Mouse (Mus musculus): ENCODE results near the gene Tmem150b. TPM values are rescaled to one million over a fixed set of nuclear protein-coding genes. Genes with fewer than 3 reads are reported as not detected.
A peak's percentile ranks its signal among the peaks of the same experiment; 100 is the strongest.

The Tmem150b gene
- polyA plus RNA-seq, 1 experiment from 2014 or later, result 0.33 TPM

DNA sequence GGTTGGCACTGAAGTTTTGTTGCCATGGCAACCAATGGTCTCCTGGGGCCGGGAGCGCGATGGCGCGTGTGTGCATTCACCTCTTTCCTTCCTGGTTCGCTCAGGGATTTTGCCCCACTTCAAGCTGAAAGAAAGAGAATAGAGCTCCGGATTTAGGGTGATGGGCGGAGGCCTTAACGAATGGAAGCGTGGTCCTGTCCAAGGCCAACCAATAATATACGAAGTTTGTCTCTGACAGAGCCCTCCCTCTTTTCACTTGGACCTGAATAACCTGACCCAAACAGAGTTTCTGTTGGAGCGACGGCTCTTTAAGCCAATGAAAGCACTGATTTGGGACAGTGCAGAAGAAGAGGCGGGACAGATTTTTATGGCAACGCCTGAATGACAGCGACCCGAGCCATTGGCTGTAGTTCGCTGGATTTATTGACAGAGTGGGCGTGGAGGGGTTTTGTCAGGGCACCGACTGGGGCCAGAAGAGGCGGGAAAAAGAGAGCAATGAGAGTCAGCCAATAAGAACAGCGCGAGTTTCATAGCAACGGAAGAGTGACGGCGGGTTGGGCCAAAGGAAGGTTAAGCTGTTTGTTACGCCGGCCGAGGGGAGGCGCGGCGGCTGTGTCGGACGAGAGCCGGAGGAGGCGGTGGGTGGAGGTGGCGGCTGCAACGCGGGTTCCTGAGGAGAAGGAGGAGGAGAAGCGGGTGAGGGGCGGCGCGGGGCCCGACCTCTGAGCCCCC, 14.7 kb upstream of the Tmem150b start, which contains the start of gene Kmt5c:
Kmt5c (plus strand) TSS at position 572 of the 732 bp plus-strand sequence.
- Histone ChIP-seq H3K27me3 (replicated peaks; ENCODE audit: control insufficient read depth, insufficient read depth, low read length) (no peaks in the 10 kb centered on the region), H3K4me1 (replicated peaks; ENCODE audit: control insufficient read depth, insufficient read depth, low read length) (peaks cover 31% of the 10 kb centered on the region), H3K9me3 (ENCODE audit: control insufficient read depth, low read length) (no peaks in the 10 kb centered on the region), H3K9ac (replicated peaks; ENCODE audit: low read depth, low read length) (peak within 1 kb of the TSS; percentile 78), H3K4me3 (replicated peaks; ENCODE audit: low read length) (peak within 1 kb of the TSS; percentile 52), H3K4me2 (ENCODE audit: low read length) (peak within 1 kb of the TSS; percentile 86), H3K27ac (ENCODE audit: low read length) (peak within 1 kb of the TSS; percentile 78), H3K36me3 (ENCODE audit: control insufficient read depth, insufficient read depth) (no peaks in the 10 kb centered on the region)
- WGBS, result under 1% methylated on average over 37 of the region's 44 CpGs
- ATAC-seq, result peak; percentile 96

DNA sequence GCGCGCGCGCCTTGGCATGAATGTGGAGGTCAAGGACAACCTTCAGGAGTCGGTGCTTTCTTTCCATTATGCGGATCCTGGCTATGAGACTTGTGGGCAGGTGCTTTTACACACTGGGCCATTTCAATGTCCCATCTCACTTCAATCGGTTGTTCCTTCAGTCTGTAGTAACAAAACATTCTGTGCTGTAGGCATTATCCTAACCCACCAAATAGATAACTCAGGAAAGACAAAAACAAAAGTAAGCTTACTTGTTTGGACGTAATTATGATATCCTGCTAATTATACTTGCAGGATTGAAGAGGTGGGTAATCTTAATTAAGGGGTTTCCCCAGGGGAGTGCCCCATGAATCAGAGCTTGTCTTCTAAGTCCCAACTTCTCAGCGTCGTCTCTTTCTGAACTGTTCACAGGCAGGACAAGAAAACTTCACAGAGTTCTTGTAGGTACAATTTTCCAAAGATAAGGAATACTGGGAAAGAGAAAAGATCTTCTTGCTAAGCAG, 14.0 kb upstream of the Tmem150b start:
- ATAC-seq, result no peak; the same call in 1 of the 2 replicates
- Histone ChIP-seq H3K9me3 (ENCODE audit: control insufficient read depth, low read length) (no peaks in the 10 kb centered on the region), H3K27ac (ENCODE audit: low read length) (peak overlapping the region; percentile 78), H3K4me3 (replicated peaks; ENCODE audit: low read length) (peak overlapping the region; percentile 44), H3K9ac (replicated peaks; ENCODE audit: low read depth, low read length) (peak overlapping the region; percentile 23), H3K27me3 (replicated peaks; ENCODE audit: control insufficient read depth, insufficient read depth, low read length) (no peaks in the 10 kb centered on the region), H3K4me2 (ENCODE audit: low read length) (peak overlapping the region; percentile 65), H3K36me3 (ENCODE audit: control insufficient read depth, insufficient read depth) (no peaks in the 10 kb centered on the region), H3K4me1 (replicated peaks; ENCODE audit: control insufficient read depth, insufficient read depth, low read length) (peaks cover 31% of the 10 kb centered on the region)
- 22% methylated on average over 10 of the region's 10 CpGs for WGBS

DNA sequence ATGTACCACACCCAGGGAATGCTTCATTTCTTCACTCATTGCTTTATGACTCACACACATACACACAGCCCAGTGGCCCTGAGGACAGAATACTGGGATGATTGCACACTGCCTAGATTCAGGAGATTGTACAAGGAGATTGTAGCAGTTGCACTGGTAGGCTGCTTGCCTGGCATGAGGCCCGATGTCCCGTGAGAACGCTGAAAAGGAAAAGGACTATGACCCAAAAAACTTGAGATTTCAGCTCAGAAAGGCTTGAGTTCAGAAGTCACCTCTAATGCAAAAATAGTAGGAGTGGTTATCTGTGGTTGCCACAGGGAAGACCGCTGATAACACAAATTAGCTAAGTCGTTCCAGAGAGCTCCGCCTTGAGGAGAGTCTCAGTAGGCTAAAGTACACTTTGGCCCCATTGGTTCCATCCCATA, 7.9 kb upstream of the Tmem150b start:
- no peak overlapping the region for H3K4me2 ChIP-seq (ENCODE audit: low read length)
- H3K9ac ChIP-seq (replicated peaks; ENCODE audit: low read depth, low read length), result no peak overlapping the region
- no peaks in the 10 kb centered on the region for H3K9me3 ChIP-seq (ENCODE audit: control insufficient read depth, low read length)
- H3K27me3 ChIP-seq (replicated peaks; ENCODE audit: control insufficient read depth, insufficient read depth, low read length), result no peaks in the 10 kb centered on the region
- H3K4me3 ChIP-seq (replicated peaks; ENCODE audit: low read length), result no peak overlapping the region
- H3K4me1 ChIP-seq (replicated peaks; ENCODE audit: control insufficient read depth, insufficient read depth, low read length), result no peaks in the 10 kb centered on the region
- 74% methylated on average over 6 of the region's 6 CpGs for WGBS
- H3K36me3 ChIP-seq (ENCODE audit: control insufficient read depth, insufficient read depth), result no peaks in the 10 kb centered on the region
- ATAC-seq, result no peak
- no peak overlapping the region for H3K27ac ChIP-seq (ENCODE audit: low read length)

DNA sequence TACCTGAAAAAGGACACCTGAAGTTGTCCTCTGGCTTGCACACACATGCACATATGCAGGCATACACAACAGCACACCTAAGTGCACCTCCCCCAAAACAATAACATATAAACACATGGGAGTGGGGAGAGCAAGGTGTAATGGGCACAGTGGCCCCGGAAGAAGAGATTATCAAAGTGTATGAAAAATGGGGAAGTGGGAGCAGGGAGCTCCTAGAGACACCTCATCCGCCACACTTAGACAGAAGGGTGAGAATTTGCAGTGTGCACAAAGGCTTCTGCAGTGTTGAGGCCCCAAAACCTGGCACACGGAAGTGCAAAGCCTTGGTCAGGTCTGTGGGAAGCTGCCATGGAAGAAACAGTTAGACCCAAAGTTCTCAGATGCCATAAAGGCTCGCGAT, 6.0 kb upstream of the Tmem150b start:
- Histone ChIP-seq H3K4me1 (replicated peaks; ENCODE audit: control insufficient read depth, insufficient read depth, low read length) (no peaks in the 10 kb centered on the region), H3K27ac (ENCODE audit: low read length) (no peak overlapping the region), H3K36me3 (ENCODE audit: control insufficient read depth, insufficient read depth) (no peaks in the 10 kb centered on the region), H3K9ac (replicated peaks; ENCODE audit: low read depth, low read length) (no peak overlapping the region), H3K4me2 (ENCODE audit: low read length) (no peak overlapping the region), H3K9me3 (ENCODE audit: control insufficient read depth, low read length) (no peaks in the 10 kb centered on the region), H3K27me3 (replicated peaks; ENCODE audit: control insufficient read depth, insufficient read depth, low read length) (no peaks in the 10 kb centered on the region), H3K4me3 (replicated peaks; ENCODE audit: low read length) (no peak overlapping the region)
- ATAC-seq, result no peak
- 84% methylated on average over 5 of the region's 5 CpGs for WGBS

DNA sequence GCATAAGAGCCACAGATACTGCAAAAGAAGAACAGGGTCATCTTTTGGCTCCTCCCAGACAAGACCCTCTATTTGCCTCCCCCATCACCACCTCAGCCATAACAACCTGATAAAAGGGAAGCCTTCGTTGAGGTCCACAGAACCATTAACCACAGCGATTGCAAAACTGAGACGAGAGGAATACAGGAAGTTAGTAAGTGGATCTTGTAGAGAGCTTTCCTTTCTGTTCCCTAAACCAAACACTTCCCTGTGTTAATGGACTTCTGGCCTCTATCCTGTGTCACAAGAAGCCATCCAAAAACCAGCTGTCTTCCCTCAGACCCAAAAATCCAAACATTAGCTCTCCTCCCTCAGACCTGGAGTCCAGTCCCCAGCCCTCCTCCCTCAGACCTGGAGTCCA, 690 bp downstream of the Tmem150b start:
- 72% methylated on average over 3 of the region's 3 CpGs for WGBS
- H3K36me3 ChIP-seq (ENCODE audit: control insufficient read depth, insufficient read depth), result no peaks in the 10 kb centered on the region
- no peak overlapping the region for H3K9ac ChIP-seq (replicated peaks; ENCODE audit: low read depth, low read length)
- H3K4me3 ChIP-seq (replicated peaks; ENCODE audit: low read length), result no peak overlapping the region
- no peaks in the 10 kb centered on the region for H3K27me3 ChIP-seq (replicated peaks; ENCODE audit: control insufficient read depth, insufficient read depth, low read length)
- no peak overlapping the region for H3K4me2 ChIP-seq (ENCODE audit: low read length)
- H3K9me3 ChIP-seq (ENCODE audit: control insufficient read depth, low read length), result no peaks in the 10 kb centered on the region
- no peaks in the 10 kb centered on the region for H3K4me1 ChIP-seq (replicated peaks; ENCODE audit: control insufficient read depth, insufficient read depth, low read length)
- ATAC-seq, result no peak
- H3K27ac ChIP-seq (ENCODE audit: low read length), result no peak overlapping the region

DNA sequence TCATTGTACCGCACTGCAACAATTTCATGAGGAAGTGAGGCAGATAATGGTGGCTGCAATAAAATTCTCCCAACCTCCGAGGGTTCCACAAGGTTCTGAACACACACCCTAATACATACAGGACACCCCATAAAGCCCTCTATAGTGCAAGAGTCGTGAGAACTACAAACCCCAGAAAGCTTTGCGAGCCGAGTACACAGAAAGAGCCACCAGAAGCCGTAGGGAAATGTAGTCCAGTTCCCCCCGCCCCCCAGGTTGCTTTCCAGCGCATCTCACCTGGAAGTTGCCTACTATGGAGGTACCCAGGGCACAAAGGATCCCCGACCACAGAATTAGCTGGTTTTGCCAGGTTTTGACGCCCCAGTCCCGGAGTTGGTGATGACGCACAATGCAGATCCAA, 1.5 kb downstream of the Tmem150b start:
- peak overlapping the region; percentile 56 for H3K4me2 ChIP-seq (ENCODE audit: low read length)
- no peaks in the 10 kb centered on the region for H3K9me3 ChIP-seq (ENCODE audit: control insufficient read depth, low read length)
- no peaks in the 10 kb centered on the region for H3K4me1 ChIP-seq (replicated peaks; ENCODE audit: control insufficient read depth, insufficient read depth, low read length)
- H3K27me3 ChIP-seq (replicated peaks; ENCODE audit: control insufficient read depth, insufficient read depth, low read length), result no peaks in the 10 kb centered on the region
- H3K4me3 ChIP-seq (replicated peaks; ENCODE audit: low read length), result peak overlapping the region; percentile 34
- no peak overlapping the region for H3K27ac ChIP-seq (ENCODE audit: low read length)
- no peaks in the 10 kb centered on the region for H3K36me3 ChIP-seq (ENCODE audit: control insufficient read depth, insufficient read depth)
- WGBS, result 28% methylated on average over 12 of the region's 12 CpGs
- peak; percentile 88 for ATAC-seq
- H3K9ac ChIP-seq (replicated peaks; ENCODE audit: low read depth, low read length), result peak overlapping the region; percentile 39; the same call in 1 of the 2 replicates

DNA sequence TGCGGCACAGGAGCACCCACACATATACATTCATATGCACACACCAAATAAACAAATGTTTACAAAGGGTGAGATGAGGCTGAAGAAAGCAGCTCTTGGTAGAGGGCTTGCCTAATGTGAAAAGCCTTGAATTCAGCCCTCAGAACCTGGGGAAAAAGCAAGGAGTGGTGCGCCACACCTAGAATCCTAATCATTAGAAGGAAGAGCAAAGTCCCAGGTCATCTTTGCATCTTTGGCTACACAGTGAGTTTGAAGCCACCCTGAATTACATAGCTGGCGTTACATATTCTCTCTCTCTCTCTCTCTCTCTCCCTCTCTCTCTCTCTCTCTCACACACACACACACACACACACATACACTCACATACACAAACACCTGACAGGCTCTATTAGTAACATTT, 5.8 kb downstream of the Tmem150b start:
- H3K36me3 ChIP-seq (ENCODE audit: control insufficient read depth, insufficient read depth), result peaks cover 5% of the 10 kb centered on the region; the same call in 1 of the 2 replicates
- no peaks in the 10 kb centered on the region for H3K27me3 ChIP-seq (replicated peaks; ENCODE audit: control insufficient read depth, insufficient read depth, low read length)
- H3K27ac ChIP-seq (ENCODE audit: low read length), result no peak overlapping the region
- H3K9me3 ChIP-seq (ENCODE audit: control insufficient read depth, low read length), result no peaks in the 10 kb centered on the region
- H3K4me1 ChIP-seq (replicated peaks; ENCODE audit: control insufficient read depth, insufficient read depth, low read length), result no peaks in the 10 kb centered on the region
- no peak overlapping the region for H3K4me3 ChIP-seq (replicated peaks; ENCODE audit: low read length)
- WGBS, result 84% methylated on average over 3 of the region's 3 CpGs
- H3K9ac ChIP-seq (replicated peaks; ENCODE audit: low read depth, low read length), result no peak overlapping the region
- no peak for ATAC-seq
- H3K4me2 ChIP-seq (ENCODE audit: low read length), result no peak overlapping the region

DNA sequence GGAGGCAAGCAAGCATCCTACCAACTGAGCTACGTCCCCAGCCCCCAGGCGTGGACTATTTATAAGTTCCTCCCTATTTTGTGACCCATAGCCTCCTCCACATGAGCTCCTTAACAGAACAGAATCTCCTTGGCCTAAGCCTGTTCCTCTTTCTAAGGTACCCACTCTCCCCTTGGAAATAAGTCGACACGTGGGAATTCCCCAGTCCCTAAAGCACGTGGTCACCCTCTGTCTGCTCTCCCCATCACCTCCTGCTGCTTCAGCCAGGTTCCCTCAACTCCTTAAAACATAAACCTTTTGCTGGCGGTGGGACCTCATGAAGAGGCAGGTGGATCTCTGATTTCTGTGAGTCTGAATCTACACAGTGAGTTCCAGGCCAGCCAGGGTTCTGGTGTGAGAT, 8.1 kb downstream of the Tmem150b start:
- H3K27ac ChIP-seq (ENCODE audit: low read length), result no peak overlapping the region
- H3K36me3 ChIP-seq (ENCODE audit: control insufficient read depth, insufficient read depth), result peaks cover 26% of the 10 kb centered on the region
- ATAC-seq, result no peak
- no peak overlapping the region for H3K4me3 ChIP-seq (replicated peaks; ENCODE audit: low read length)
- 67% methylated on average over 6 of the region's 6 CpGs for WGBS
- H3K4me2 ChIP-seq (ENCODE audit: low read length), result no peak overlapping the region
- H3K4me1 ChIP-seq (replicated peaks; ENCODE audit: control insufficient read depth, insufficient read depth, low read length), result no peaks in the 10 kb centered on the region
- H3K9me3 ChIP-seq (ENCODE audit: control insufficient read depth, low read length), result no peaks in the 10 kb centered on the region
- no peaks in the 10 kb centered on the region for H3K27me3 ChIP-seq (replicated peaks; ENCODE audit: control insufficient read depth, insufficient read depth, low read length)
- no peak overlapping the region for H3K9ac ChIP-seq (replicated peaks; ENCODE audit: low read depth, low read length)

DNA sequence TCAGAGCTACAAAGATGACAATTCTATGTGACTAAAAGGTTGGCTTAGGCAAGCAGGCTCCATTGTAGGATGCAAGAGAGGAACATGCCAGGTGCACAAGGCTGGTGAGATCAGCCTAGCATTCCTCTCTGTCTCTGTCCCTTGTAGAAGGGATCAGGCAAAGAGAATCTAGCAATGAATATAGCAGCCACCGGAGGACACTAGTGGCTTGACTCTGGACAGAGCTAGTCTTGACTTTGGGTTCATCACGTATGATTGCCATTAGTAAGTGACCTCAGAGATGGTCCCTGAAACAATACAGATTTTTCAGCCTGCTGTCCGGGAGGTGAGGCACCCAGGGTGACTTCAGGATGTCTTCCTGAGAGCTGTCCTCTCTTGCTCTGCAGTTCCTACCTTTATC, 12.5 kb downstream of the Tmem150b start:
- H3K4me2 ChIP-seq (ENCODE audit: low read length), result no peak overlapping the region
- H3K4me1 ChIP-seq (replicated peaks; ENCODE audit: control insufficient read depth, insufficient read depth, low read length), result no peaks in the 10 kb centered on the region
- no peak for ATAC-seq
- H3K4me3 ChIP-seq (replicated peaks; ENCODE audit: low read length), result no peak overlapping the region
- no peak overlapping the region for H3K9ac ChIP-seq (replicated peaks; ENCODE audit: low read depth, low read length)
- H3K27ac ChIP-seq (ENCODE audit: low read length), result no peak overlapping the region
- H3K9me3 ChIP-seq (ENCODE audit: control insufficient read depth, low read length), result no peaks in the 10 kb centered on the region
- no peaks in the 10 kb centered on the region for H3K27me3 ChIP-seq (replicated peaks; ENCODE audit: control insufficient read depth, insufficient read depth, low read length)
- WGBS, result 90% methylated on average over 3 of the region's 3 CpGs
- peaks cover 56% of the 10 kb centered on the region for H3K36me3 ChIP-seq (ENCODE audit: control insufficient read depth, insufficient read depth)
